Mouse (Mus musculus) intestine, postnatal 0 days (tissue): ENCODE measurements around the gene Mrps18a. TPM values are rescaled to one million over a fixed set of nuclear protein-coding genes. Genes with fewer than 3 reads are reported as not detected.

Experiments used
- ATAC-seq: fragments of 200-750 bp; cut with Nextera tagmentation; 2 replicates; pipeline ENCODE4 v1.8.0; 2017; ENCODE audit warnings: mild to moderate bottlenecking, moderate TSS enrichment, moderate library complexity
- H3K27ac ChIP-seq: fragments of 300-500 bp; sonication (generic); 2 replicates; pipeline ENCODE4 v1.5.1; 2014; ENCODE audit warnings: mild to moderate bottlenecking, low read depth, low read length, moderate library complexity
- H3K27me3 ChIP-seq: fragments of 300-500 bp; sonication (generic); replicated peaks from 2 replicates; pipeline ENCODE4 v1.6.1; 2014; ENCODE audit warnings: low read length, mixed read lengths; ENCODE audit not compliant: control insufficient read depth, insufficient read depth
- H3K36me3 ChIP-seq: fragments of 300-500 bp; sonication (generic); 2 replicates; pipeline ENCODE4 v1.6.1; 2014; ENCODE audit warnings: mild to moderate bottlenecking, moderate library complexity; ENCODE audit not compliant: control insufficient read depth, insufficient read depth
- H3K4me1 ChIP-seq: fragments of 300-500 bp; sonication (generic); replicated peaks from 2 replicates; pipeline ENCODE4 v1.6.1; 2014; ENCODE audit warnings: antibody characterized with exemption, low read length, mixed read lengths; ENCODE audit not compliant: control insufficient read depth, insufficient read depth
- H3K4me2 ChIP-seq: fragments of 300-500 bp; sonication (generic); replicated peaks from 2 replicates; pipeline ENCODE4 v1.6.1; 2014; ENCODE audit warnings: low read depth, mild to moderate bottlenecking, moderate library complexity
- H3K4me3 ChIP-seq: fragments of 300-500 bp; sonication (generic); 2 replicates; pipeline ENCODE4 v1.5.1; 2014; ENCODE audit warnings: low read depth, low read length
- H3K9ac ChIP-seq: fragments of 300-500 bp; sonication (generic); 2 replicates; pipeline ENCODE4 v1.6.1; 2014; ENCODE audit warnings: mild to moderate bottlenecking, low read depth, low read length
- H3K9me3 ChIP-seq: fragments of 300-500 bp; sonication (generic); 2 replicates; pipeline ENCODE4 v1.6.1; 2016; ENCODE audit warnings: mixed run types; ENCODE audit not compliant: control insufficient read depth
- CTCF ChIP-seq: sonication (generic); IDR thresholded peaks from 2 replicates; pipeline ENCODE4 v1.5.1; 2016; ENCODE audit warnings: low read depth, mild to moderate bottlenecking, control low read depth, antibody characterized with exemption, moderate library complexity
- WGBS: fragments of 180-500 bp; shearing (Covaris S2); extraction: QIAGEN DNeasy Blood & Tissue Kit; methylation state at CpG from one replicate; pipeline ENCODE4 v1.1.7; 2014; 5-methylcytosine and 5-hydroxymethylcytosine counted together
- polyA plus RNA-seq: library from polyadenylated mRNA; unstranded; fragments of >200 nt; fragmentation: Nextera tagmentation; extraction: Ambion mirVana; gene quantifications from 2 replicates; pipeline ENCODE4 v1.2.1, GENCODE M21; 2015

Mrps18a gene
- polyA plus RNA-seq, 1 experiment from 2014 or later = 121 TPM

- Histone ChIP-seq H3K4me3 (no peak overlapping the region), H3K4me1 (no peaks in the 10 kb centered on the region), H3K27me3 (no peaks in the 10 kb centered on the region), H3K36me3 (peaks cover 61% of the 10 kb centered on the region), H3K27ac (no peak overlapping the region), H3K9ac (no peak overlapping the region), H3K4me2 (no peak overlapping the region), H3K9me3 (no peaks in the 10 kb centered on the region)
- ATAC-seq = no peak
- TF ChIP-seq CTCF = no peak
- WGBS = 90% methylated on average over 10 of the region's 10 CpGs
Measured at GRCm38 (mm10) chr17:46164791-46165190, 54.0 kb downstream of the Mrps18a start.

GRCm38 (mm10) chr17:46165460-46165859, 54.7 kb downstream of the Mrps18a start:
- 89% methylated on average over 12 of the region's 12 CpGs for WGBS
- Histone ChIP-seq H3K4me2 (no peak overlapping the region), H3K4me1 (no peaks in the 10 kb centered on the region), H3K9me3 (no peaks in the 10 kb centered on the region), H3K27ac (no peak overlapping the region), H3K36me3 (peaks cover 63% of the 10 kb centered on the region), H3K4me3 (no peak overlapping the region), H3K27me3 (no peaks in the 10 kb centered on the region), H3K9ac (no peak overlapping the region)
- ATAC-seq = no peak
- TF ChIP-seq CTCF = no peak

- no peak overlapping the region for H3K9ac ChIP-seq
Measured at GRCm38 (mm10) chr17:46166270-46166669, 55.5 kb downstream of the Mrps18a start.

GRCm38 (mm10) chr17:46167014-46167413, 56.2 kb downstream of the Mrps18a start:
- H3K4me1 ChIP-seq = no peaks in the 10 kb centered on the region
- no peaks in the 10 kb centered on the region for H3K27me3 ChIP-seq
- WGBS = 85% methylated on average over 11 of the region's 11 CpGs
- peaks cover 67% of the 10 kb centered on the region for H3K36me3 ChIP-seq
- no peak overlapping the region for H3K27ac ChIP-seq
- no peak overlapping the region for H3K4me2 ChIP-seq
- peak; percentile 56 for TF ChIP-seq CTCF
- ATAC-seq = no peak
- H3K9ac ChIP-seq = no peak overlapping the region
- H3K4me3 ChIP-seq = no peak overlapping the region
- H3K9me3 ChIP-seq = no peaks in the 10 kb centered on the region

More at GRCm38 (mm10) chr17:46166270-46166669, 55.5 kb downstream of the Mrps18a start:
- WGBS = 70% methylated on average over 5 of the region's 5 CpGs
- H3K4me2 ChIP-seq = no peak overlapping the region
- no peak overlapping the region for H3K4me3 ChIP-seq
- no peak for ATAC-seq
- no peaks in the 10 kb centered on the region for H3K4me1 ChIP-seq
- no peaks in the 10 kb centered on the region for H3K27me3 ChIP-seq
- no peak overlapping the region; the same call in 1 of the 2 replicates for H3K27ac ChIP-seq
- TF ChIP-seq CTCF = no peak
- peaks cover 63% of the 10 kb centered on the region for H3K36me3 ChIP-seq
- H3K9me3 ChIP-seq = no peaks in the 10 kb centered on the region

GRCm38 (mm10) chr17:46168318-46168717, 57.5 kb downstream of the Mrps18a start:
- TF ChIP-seq CTCF = no peak; the same call in 1 of the 2 replicates
- H3K27me3 ChIP-seq = no peaks in the 10 kb centered on the region
- no peaks in the 10 kb centered on the region for H3K4me1 ChIP-seq
- H3K4me3 ChIP-seq = no peak overlapping the region
- no peak overlapping the region for H3K27ac ChIP-seq
- H3K9me3 ChIP-seq = no peaks in the 10 kb centered on the region
- peak; percentile 42 for ATAC-seq
- 33% methylated on average over 5 of the region's 5 CpGs for WGBS
- H3K4me2 ChIP-seq = no peak overlapping the region
- H3K9ac ChIP-seq = no peak overlapping the region
- H3K36me3 ChIP-seq = peaks cover 80% of the 10 kb centered on the region

GRCm38 (mm10) chr17:46168768-46169167, 58.0 kb downstream of the Mrps18a start:
- peaks cover 80% of the 10 kb centered on the region for H3K36me3 ChIP-seq
- H3K4me2 ChIP-seq = no peak overlapping the region
- H3K9ac ChIP-seq = no peak overlapping the region
- H3K27me3 ChIP-seq = no peaks in the 10 kb centered on the region
- H3K27ac ChIP-seq = no peak overlapping the region
- 88% methylated on average over 5 of the region's 5 CpGs for whole genome bisulfite sequencing
- TF ChIP-seq CTCF = no peak
- no peak overlapping the region for H3K4me3 ChIP-seq
- no peaks in the 10 kb centered on the region for H3K9me3 ChIP-seq
- H3K4me1 ChIP-seq = no peaks in the 10 kb centered on the region
- ATAC-seq = no peak

DNA sequence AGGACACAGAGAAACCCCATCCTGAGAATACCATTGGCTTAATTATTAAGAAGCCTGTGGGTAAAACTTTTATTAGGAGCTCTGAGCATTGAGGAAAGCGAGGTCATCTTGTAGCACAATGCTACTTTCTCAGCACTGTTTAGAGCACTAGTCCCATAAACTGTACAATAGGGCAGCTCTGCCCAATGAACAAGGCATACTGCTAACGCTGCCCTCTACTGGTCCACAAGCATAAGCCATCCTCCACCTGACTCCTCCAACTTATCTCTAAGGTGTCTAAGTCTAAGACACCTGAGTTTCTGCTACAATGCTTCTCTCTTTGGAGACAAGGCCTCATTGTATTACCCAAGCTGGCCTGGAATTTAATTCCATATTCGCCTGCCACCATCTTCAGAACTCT, 59.8 kb downstream of the Mrps18a start:
- peak; percentile 84 for TF ChIP-seq CTCF
- ATAC-seq = no peak; the same call in 1 of the 2 replicates
- no peak overlapping the region for H3K27ac ChIP-seq
- no peaks in the 10 kb centered on the region for H3K27me3 ChIP-seq
- no peak overlapping the region for H3K4me3 ChIP-seq
- no peaks in the 10 kb centered on the region for H3K9me3 ChIP-seq
- H3K4me1 ChIP-seq = no peaks in the 10 kb centered on the region
- H3K9ac ChIP-seq = no peak overlapping the region
- 76% methylated on average over 3 of the region's 3 CpGs for WGBS
- H3K36me3 ChIP-seq = peaks cover 62% of the 10 kb centered on the region
- H3K4me2 ChIP-seq = no peak overlapping the region

Other genes with a start within 250 kb of the Mrps18a start
- 5.9 and 8.2 TPM in 2 replicates for gene Vegfa, start 78.6 kb upstream of the Mrps18a start, polyA plus RNA-seq
- gene Rsph9, start 33.2 kb downstream of the Mrps18a start, polyA plus RNA-seq = 4.7 and 5.1 TPM in 2 replicates
- gene Mad2l1bp, start 42.6 kb downstream of the Mrps18a start, polyA plus RNA-seq = 38.1 and 40.2 TPM in 2 replicates
- gene Gtpbp2, start 50.0 kb downstream of the Mrps18a start, polyA plus RNA-seq = 22.2 and 28.3 TPM in 2 replicates
- gene Polh, start 91.7 kb downstream of the Mrps18a start, polyA plus RNA-seq = 4.7 and 5.7 TPM in 2 replicates
- gene Xpo5, start 91.8 kb downstream of the Mrps18a start, polyA plus RNA-seq = 7.7 and 8.2 TPM in 2 replicates
- gene Polr1c, start 137.1 kb downstream of the Mrps18a start, polyA plus RNA-seq = 32.1 and 32.3 TPM in 2 replicates
- gene Yipf3, start 137.1 kb downstream of the Mrps18a start, polyA plus RNA-seq = 111 and 119 TPM in 2 replicates
- 0.42 and 0.44 TPM in 2 replicates for gene Lrrc73, start 142.5 kb downstream of the Mrps18a start, polyA plus RNA-seq
- 29.3 and 34.6 TPM in 2 replicates for gene Tjap1, start 172.0 kb downstream of the Mrps18a start, polyA plus RNA-seq
- gene Dlk2, start 186.4 kb downstream of the Mrps18a start, polyA plus RNA-seq = 0.33 and 0.42 TPM in 2 replicates
- 5.4 and 6.2 TPM in 2 replicates for gene Abcc10, start 217.4 kb downstream of the Mrps18a start, polyA plus RNA-seq